Mouse (Mus musculus): Measurements from ENCODE around the gene Akap12. TPM values are rescaled to one million over a fixed set of nuclear protein-coding genes. Genes with fewer than 3 reads are reported as not detected.

The Akap12 gene
- polyA plus RNA-seq, 1 experiment: 74.0 TPM

- no peak for DNase-seq (ENCODE audit: low spot score)
Measured at GRCm38 (mm10) chr10:4404895-4405491, 138.8 kb downstream of the Akap12 start.

- DNase-seq (ENCODE audit: low spot score): no peak
Measured at GRCm38 (mm10) chr10:4405511-4405910, 139.3 kb downstream of the Akap12 start.

GRCm38 (mm10) chr10:4407191-4407590 is 141.0 kb downstream of the Akap12 start:
- no peak for DNase-seq (ENCODE audit: low spot score)

Other genes starting within 250 kb of the Akap12 start
- 8.4 and 9.6 TPM in 2 replicates for gene Zbtb2, start 121.7 kb downstream of the Akap12 start, polyA plus RNA-seq (2012; rRNA removed)
- 43.3 and 49.1 TPM in 2 replicates for gene Rmnd1, start 166.0 kb downstream of the Akap12 start, polyA plus RNA-seq (2012; rRNA removed)
- gene Armt1, start 166.1 kb downstream of the Akap12 start, polyA plus RNA-seq (2012; rRNA removed): 13.0 and 14.6 TPM in 2 replicates
- gene Ccdc170, start 216.1 kb downstream of the Akap12 start, polyA plus RNA-seq (2012; rRNA removed): 0.30 and 0.65 TPM in 2 replicates

All from urinary bladder, adult 2 months (tissue).